Mouse (Mus musculus) testis, adult 2 months (tissue): Measurements from ENCODE around the gene Olfr1242. TPM values are rescaled to one million over a fixed set of nuclear protein-coding genes. Genes with fewer than 3 reads are reported as not detected.

Source experiments
- H3K27ac ChIP-seq: fragments of 200-500 bp; 2 replicates; pipeline ENCODE4 v1.5.1; 2012; ENCODE audit warnings: low read depth, low read length; ENCODE audit not compliant: control insufficient read depth, insufficient read depth
- H3K27me3 ChIP-seq: fragments of 200-500 bp; 2 replicates; pipeline ENCODE4 v1.6.1; 2012; ENCODE audit warnings: mild to moderate bottlenecking, low read length, moderate library complexity; ENCODE audit not compliant: control insufficient read depth, insufficient read depth
- H3K36me3 ChIP-seq: fragments of 200-500 bp; 2 replicates; pipeline ENCODE4 v1.6.1; 2012; ENCODE audit warnings: mild to moderate bottlenecking, low read length; ENCODE audit not compliant: control insufficient read depth, insufficient read depth
- H3K4me1 ChIP-seq: fragments of 200-500 bp; 2 replicates; pipeline ENCODE4 v1.6.1; 2012; ENCODE audit warnings: low read length; ENCODE audit not compliant: control insufficient read depth, insufficient read depth
- H3K4me3 ChIP-seq: fragments of 200-500 bp; 2 replicates; pipeline ENCODE4 v1.5.1; 2012; ENCODE audit warnings: low read depth, mild to moderate bottlenecking, low read length, moderate library complexity, mixed read lengths; ENCODE audit not compliant: control insufficient read depth
- CTCF ChIP-seq: fragments of 200-500 bp; IDR thresholded peaks from 2 replicates; pipeline ENCODE4 v1.5.1; 2012; ENCODE audit warnings: low read depth, mild to moderate bottlenecking, inconsistent platforms, low read length, moderate library complexity; ENCODE audit not compliant: control insufficient read depth, insufficient read depth, insufficient replicate concordance
- POLR2A ChIP-seq: fragments of 200-500 bp; IDR thresholded peaks from 2 replicates; pipeline ENCODE4 v1.6.1; 2012; ENCODE audit warnings: low read depth, mild to moderate bottlenecking, inconsistent platforms, low read length, moderate library complexity; ENCODE audit not compliant: control insufficient read depth
- polyA plus RNA-seq: library from polyadenylated mRNA; depleted of rRNA; stranded (reverse); fragments of >200 nt; gene quantifications from 2 replicates; pipeline ENCODE4 v1.2.3, GENCODE M21; 2012; rRNA removed

Gene Olfr1242
- polyA plus RNA-seq: not detected in 2 replicates

DNA sequence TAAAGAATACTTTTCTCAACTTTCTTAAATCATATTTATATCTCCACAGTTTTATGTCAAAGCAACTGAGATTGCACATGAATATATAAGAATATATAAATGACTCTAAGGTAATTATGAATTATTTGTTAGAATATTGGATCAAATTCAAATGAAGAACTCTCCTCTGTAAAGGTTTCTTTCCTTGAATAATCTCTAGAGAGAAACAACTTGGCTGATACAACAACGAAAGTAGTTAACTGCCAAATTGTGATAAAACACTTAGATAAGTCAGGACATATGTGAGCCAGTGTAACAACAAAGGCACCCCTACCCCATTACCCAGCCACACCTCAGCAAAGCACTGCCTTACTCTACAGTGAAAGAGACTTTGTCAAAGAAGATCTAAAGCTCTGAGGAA lies at the start of gene Olfr1242:
Olfr1242 (minus strand) TSS at position 101 of the 400 bp plus-strand sequence.
- TF ChIP-seq POLR2A: no peak
- TF ChIP-seq CTCF: no peak
- no peaks in the 10 kb centered on the region for H3K27me3 ChIP-seq
- H3K4me1 ChIP-seq: no peaks in the 10 kb centered on the region
- H3K4me3 ChIP-seq: no peak within 1 kb of the TSS
- H3K36me3 ChIP-seq: no peaks in the 10 kb centered on the region
- no peak within 1 kb of the TSS for H3K27ac ChIP-seq

DNA sequence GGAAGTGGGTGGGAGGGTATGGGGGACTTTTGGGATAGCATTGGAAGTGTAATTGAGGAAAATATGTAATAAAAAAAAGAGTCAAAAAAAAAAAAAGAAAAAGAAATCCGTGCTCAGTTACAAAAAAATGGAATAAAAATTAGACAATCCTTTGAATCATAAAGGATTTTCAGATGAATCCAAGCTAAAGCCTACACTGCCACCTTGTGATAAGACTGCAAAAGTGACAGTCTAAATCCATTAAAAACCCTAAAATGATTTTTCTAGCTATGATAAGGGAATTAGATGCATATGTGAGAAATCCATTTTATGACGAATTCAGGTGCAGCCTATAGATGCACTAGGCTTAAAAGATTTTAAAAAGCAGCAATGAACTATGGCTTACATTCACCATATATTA lies 46.4 kb upstream of the Olfr1242 start:
- TF ChIP-seq CTCF (no peak), POLR2A (no peak)

DNA sequence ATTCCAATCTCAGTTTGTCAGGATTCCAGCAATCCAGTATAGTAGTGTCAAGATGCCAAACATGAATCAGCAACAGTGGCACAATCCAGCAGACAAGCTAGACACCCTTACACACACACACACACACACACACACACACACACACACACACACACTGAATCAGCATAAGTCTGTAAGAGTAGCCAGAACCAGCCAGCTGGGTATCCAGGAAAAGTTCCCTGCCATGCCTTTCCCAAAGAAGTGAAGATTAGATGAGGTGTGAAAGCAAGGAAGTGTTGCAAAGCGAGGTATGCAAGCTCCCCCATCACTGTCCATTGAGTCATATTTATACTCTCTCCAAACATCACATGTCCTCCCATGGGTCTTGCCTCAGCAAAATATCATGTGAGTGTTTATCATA lies 41.8 kb upstream of the Olfr1242 start:
- no peaks in the 10 kb centered on the region for H3K27me3 ChIP-seq
- no peak for TF ChIP-seq POLR2A
- no peak for TF ChIP-seq CTCF
- no peaks in the 10 kb centered on the region for H3K4me1 ChIP-seq
- no peak overlapping the region for H3K4me3 ChIP-seq
- no peak overlapping the region for H3K27ac ChIP-seq
- no peaks in the 10 kb centered on the region for H3K36me3 ChIP-seq

More for the DNA sequence above, 46.4 kb upstream of the Olfr1242 start:
- no peaks in the 10 kb centered on the region for H3K27me3 ChIP-seq
- H3K4me3 ChIP-seq: no peak overlapping the region
- no peaks in the 10 kb centered on the region for H3K4me1 ChIP-seq
- no peak overlapping the region for H3K27ac ChIP-seq
- no peaks in the 10 kb centered on the region for H3K36me3 ChIP-seq

DNA sequence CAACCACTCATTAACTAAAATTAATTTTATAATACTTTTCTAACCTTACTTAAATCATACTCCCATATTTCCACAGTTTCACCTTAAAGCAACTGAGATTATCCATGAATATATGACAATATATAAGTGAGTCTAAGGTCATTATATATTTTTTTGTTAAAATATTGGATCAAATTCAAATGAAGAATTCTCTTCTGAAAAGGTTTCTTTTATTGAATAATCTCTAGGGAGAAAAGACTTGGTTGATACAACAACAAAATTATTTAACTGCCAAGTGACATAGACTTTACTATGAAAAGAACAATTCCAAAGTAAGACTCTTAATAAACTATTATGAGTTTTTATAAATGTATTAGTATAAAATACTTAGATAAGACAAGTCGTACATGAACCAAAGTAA lies 33.3 kb upstream of the Olfr1242 start, which contains the start of gene Olfr1243:
Olfr1243 (minus strand) TSS at position 101 of the 400 bp plus-strand sequence.
- Histone ChIP-seq H3K4me1 (no peaks in the 10 kb centered on the region), H3K36me3 (no peaks in the 10 kb centered on the region), H3K4me3 (no peak within 1 kb of the TSS), H3K27ac (no peak within 1 kb of the TSS), H3K27me3 (no peaks in the 10 kb centered on the region)
- TF ChIP-seq POLR2A (no peak), CTCF (no peak)

DNA sequence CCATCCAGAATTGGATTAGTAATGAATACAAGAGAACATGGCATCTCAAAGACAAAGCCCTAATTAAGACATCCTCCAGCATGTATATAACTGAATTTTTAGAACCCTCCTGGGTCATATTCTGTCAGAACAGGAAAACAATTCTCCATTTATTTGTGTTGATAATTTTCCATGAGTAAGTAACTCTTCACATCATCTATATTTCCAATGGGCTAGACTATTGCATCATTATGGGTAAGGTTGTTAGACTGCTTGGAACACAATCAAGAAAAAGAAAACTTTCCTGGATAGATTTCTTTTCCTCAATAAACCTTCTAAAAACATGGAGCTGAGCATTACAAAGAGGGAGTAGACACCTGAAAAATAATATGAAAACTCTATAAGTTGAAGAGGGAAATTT lies 11.1 kb downstream of the Olfr1242 start, which contains the start of gene Olfr1241:
Olfr1241 (minus strand) TSS at position 101 of the 400 bp plus-strand sequence.
- Histone ChIP-seq H3K36me3 (no peaks in the 10 kb centered on the region), H3K27me3 (no peaks in the 10 kb centered on the region), H3K4me1 (no peaks in the 10 kb centered on the region), H3K27ac (no peak within 1 kb of the TSS), H3K4me3 (no peak within 1 kb of the TSS)
- TF ChIP-seq CTCF (no peak), POLR2A (no peak)

DNA sequence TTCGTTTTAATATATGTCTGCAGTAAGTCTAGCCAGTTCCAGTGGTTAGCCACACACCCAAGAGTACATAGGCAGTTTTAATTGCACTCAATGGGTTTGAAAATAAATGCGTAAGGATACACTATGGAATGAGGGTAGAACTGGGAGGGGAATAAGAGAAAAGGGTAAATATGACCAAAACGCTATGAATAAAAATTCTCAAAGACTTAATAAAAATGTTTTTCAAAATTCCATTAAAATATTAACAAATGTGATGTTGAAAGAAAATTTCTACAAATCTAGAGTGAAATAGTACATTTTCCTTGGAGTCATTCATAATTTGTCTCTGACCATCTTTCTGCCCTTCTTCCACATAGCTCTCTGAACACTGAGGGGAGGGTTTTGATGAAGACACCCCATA lies 55.2 kb downstream of the Olfr1242 start, which contains the start of gene Olfr1240:
Olfr1240 (minus strand) TSS at position 101 of the 400 bp plus-strand sequence.
- no peak within 1 kb of the TSS for H3K4me3 ChIP-seq
- H3K27ac ChIP-seq: no peak within 1 kb of the TSS
- TF ChIP-seq POLR2A (no peak), CTCF (no peak)
- H3K36me3 ChIP-seq: no peaks in the 10 kb centered on the region
- H3K27me3 ChIP-seq: no peaks in the 10 kb centered on the region
- no peaks in the 10 kb centered on the region for H3K4me1 ChIP-seq

Other genes with a start within 250 kb of the Olfr1242 start
- gene Olfr1228, start 244.3 kb downstream of the Olfr1242 start, polyA plus RNA-seq: not detected in 2 replicates
- not detected in 2 replicates for gene Olfr1229, start 210.3 kb downstream of the Olfr1242 start, polyA plus RNA-seq
- gene Olfr1230, start 201.1 kb downstream of the Olfr1242 start, polyA plus RNA-seq: not detected in 2 replicates
- gene Olfr1231, start 191.3 kb downstream of the Olfr1242 start, polyA plus RNA-seq: not detected in 2 replicates
- gene Olfr1232, start 168.7 kb downstream of the Olfr1242 start, polyA plus RNA-seq: not detected in 2 replicates
- 0.14 TPM in 1 of 2 replicates, not detected in the other for gene Olfr1233, start 155.9 kb downstream of the Olfr1242 start, polyA plus RNA-seq
- not detected in 2 replicates for gene Olfr1234, start 133.5 kb downstream of the Olfr1242 start, polyA plus RNA-seq
- not detected in 2 replicates for gene Olfr1238, start 88.7 kb downstream of the Olfr1242 start, polyA plus RNA-seq
- gene Olfr1239, start 77.9 kb downstream of the Olfr1242 start, polyA plus RNA-seq: not detected in 2 replicates
- gene Olfr1240, start 55.3 kb downstream of the Olfr1242 start, polyA plus RNA-seq: not detected in 2 replicates
- not detected in 2 replicates for gene Olfr1241, start 11.2 kb downstream of the Olfr1242 start, polyA plus RNA-seq
- gene Olfr1243, start 33.2 kb upstream of the Olfr1242 start, polyA plus RNA-seq: not detected in 2 replicates
- gene Olfr1245, start 80.1 kb upstream of the Olfr1242 start, polyA plus RNA-seq: not detected in 2 replicates
- not detected in 2 replicates for gene Olfr1246, start 94.8 kb upstream of the Olfr1242 start, polyA plus RNA-seq
- not detected in 2 replicates for gene Olfr1247, start 115.8 kb upstream of the Olfr1242 start, polyA plus RNA-seq
- not detected in 2 replicates for gene Olfr1248, start 119.9 kb upstream of the Olfr1242 start, polyA plus RNA-seq
- not detected in 2 replicates for gene Olfr1249, start 136.6 kb upstream of the Olfr1242 start, polyA plus RNA-seq
- gene Olfr1250, start 163.1 kb upstream of the Olfr1242 start, polyA plus RNA-seq: not detected in 2 replicates
- gene Olfr1251, start 173.6 kb upstream of the Olfr1242 start, polyA plus RNA-seq: 0.22 TPM in 1 of 2 replicates, not detected in the other
- not detected in 2 replicates for gene Olfr1252, start 226.7 kb upstream of the Olfr1242 start, polyA plus RNA-seq